Mouse (Mus musculus) kidney, adult 2 months (tissue): ENCODE results near the gene Ampd2.

Source experiments
- CTCF ChIP-seq: fragments of 200-500 bp; conservative IDR thresholded peaks from 2 replicates; pipeline ENCODE4 v1.5.1; 2011; ENCODE audit warnings: low read depth, mild to moderate bottlenecking, control low read depth, low read length, moderate library complexity, mixed read lengths; ENCODE audit not compliant: insufficient read depth, insufficient read length
- POLR2A ChIP-seq: fragments of 200-500 bp; IDR thresholded peaks from one replicate; pipeline ENCODE4 v1.6.1; 2011; ENCODE audit warnings: low read depth, low read length, control low read depth

DNA sequence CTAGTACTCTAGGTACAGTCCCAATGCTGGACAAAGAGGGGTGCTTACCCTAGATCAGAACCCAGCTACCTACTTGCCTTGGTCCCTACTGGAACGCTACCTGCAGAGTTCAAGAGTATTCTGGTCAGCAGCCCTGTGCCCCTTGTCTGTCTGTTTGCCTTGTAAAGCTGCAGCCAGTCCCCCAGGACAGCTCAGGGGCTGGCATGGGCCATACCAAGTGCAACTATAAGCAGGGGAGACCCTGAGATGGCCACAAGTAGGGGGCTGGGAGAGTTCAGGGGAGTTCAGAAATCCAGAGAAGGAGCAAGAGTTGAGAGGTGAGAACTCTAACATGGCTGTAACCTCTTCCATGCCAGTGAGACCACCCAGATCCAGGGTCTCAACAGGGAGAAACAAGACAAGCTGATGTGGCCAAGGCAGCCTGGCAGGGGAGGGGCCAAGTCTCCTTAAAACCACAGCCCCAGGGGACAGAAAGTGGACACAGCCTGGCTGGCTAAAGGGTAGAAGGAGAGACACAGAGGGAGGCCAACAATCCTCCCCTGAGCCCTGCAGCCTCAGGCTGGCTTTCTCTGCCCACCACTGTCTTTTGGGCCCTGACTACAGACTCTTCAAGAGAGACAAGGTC, 4.1 kb downstream of the Ampd2 start:
- TF ChIP-seq CTCF = no peak
- TF ChIP-seq POLR2A = no peak
